Mouse (Mus musculus) forebrain, embryonic 13.5 days (tissue): ENCODE results near the gene Hnf4a. TPM values are rescaled to one million over a fixed set of nuclear protein-coding genes. Genes with fewer than 3 reads are reported as not detected.

Experiments used
- ATAC-seq: fragments of 200-750 bp; cut with Nextera tagmentation; 2 replicates; pipeline ENCODE4 v1.8.0; 2017
- H3K27ac ChIP-seq: fragments of 300-500 bp; sonication (generic); 2 replicates; pipeline ENCODE4 v1.5.1; 2015; ENCODE audit warnings: inconsistent platforms, mild to moderate bottlenecking, moderate library complexity
- H3K27me3 ChIP-seq: fragments of 300-500 bp; sonication (generic); 2 replicates; pipeline ENCODE4 v1.6.1; 2015; ENCODE audit warnings: mild to moderate bottlenecking, inconsistent platforms
- H3K36me3 ChIP-seq: fragments of 300-500 bp; sonication (generic); 2 replicates; pipeline ENCODE4 v1.6.1; 2015; ENCODE audit warnings: mild to moderate bottlenecking, inconsistent platforms; ENCODE audit not compliant: poor library complexity, severe bottlenecking
- H3K4me1 ChIP-seq: fragments of 300-500 bp; sonication (generic); 2 replicates; pipeline ENCODE4 v1.6.1; 2015; ENCODE audit warnings: inconsistent platforms
- H3K4me2 ChIP-seq: fragments of 300-500 bp; sonication (generic); 2 replicates; pipeline ENCODE4 v1.6.1; 2015; ENCODE audit warnings: inconsistent platforms, mild to moderate bottlenecking, moderate library complexity
- H3K4me3 ChIP-seq: fragments of 300-500 bp; sonication (generic); 2 replicates; pipeline ENCODE4 v1.5.1; 2015; ENCODE audit warnings: mild to moderate bottlenecking, inconsistent platforms
- H3K9ac ChIP-seq: fragments of 300-500 bp; sonication (generic); 2 replicates; pipeline ENCODE4 v1.6.1; 2015; ENCODE audit warnings: mild to moderate bottlenecking, inconsistent platforms
- H3K9me3 ChIP-seq: fragments of 300-500 bp; sonication (generic); replicated peaks from 2 replicates; pipeline ENCODE4 v1.6.1; 2016; ENCODE audit warnings: inconsistent platforms
- WGBS: fragments of 180-500 bp; shearing (Covaris S2); methylation state at CpG from one replicate; pipeline ENCODE4 v1.1.7; 2015; 5-methylcytosine and 5-hydroxymethylcytosine counted together
- polyA plus RNA-seq: library from polyadenylated mRNA; unstranded; fragments of >200 nt; fragmentation: Nextera tagmentation; extraction: Ambion mirVana; gene quantifications from 2 replicates; pipeline ENCODE4 v1.2.1, GENCODE M21; 2015

The Hnf4a gene
- polyA plus RNA-seq, 1 experiment from 2014 or later, result not detected

- Histone ChIP-seq H3K4me2 (no peak overlapping the region), H3K27ac (no peak overlapping the region), H3K4me3 (no peak overlapping the region), H3K9ac (no peak overlapping the region), H3K9me3 (no peaks in the 10 kb centered on the region), H3K36me3 (no peaks in the 10 kb centered on the region), H3K4me1 (no peaks in the 10 kb centered on the region), H3K27me3 (no peaks in the 10 kb centered on the region)
- ATAC-seq, result no peak
- 69% methylated on average over 1 of the region's 1 CpGs for WGBS
Measured at GRCm38 (mm10) chr2:163558548-163558947, 51.9 kb downstream of the Hnf4a start.

DNA sequence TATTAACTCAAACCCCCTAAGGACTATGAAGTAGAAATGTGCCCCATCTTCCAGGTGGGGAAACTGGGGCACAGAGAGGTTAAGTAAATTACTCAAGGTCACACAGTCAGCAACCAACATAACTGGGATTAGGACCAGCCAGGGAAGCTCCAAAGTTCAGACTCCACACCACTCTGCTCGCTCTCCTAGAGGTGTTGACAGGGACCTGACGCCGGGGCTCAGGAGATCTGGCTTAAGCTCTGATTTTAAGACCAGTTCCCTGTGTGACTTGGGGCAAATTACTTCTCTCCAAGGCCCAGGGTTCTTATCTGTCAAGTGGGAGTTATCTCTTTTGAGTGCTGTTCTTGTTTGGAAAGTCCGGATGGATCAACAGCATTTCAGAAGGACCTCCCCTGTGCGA lies 52.6 kb downstream of the Hnf4a start:
- Histone ChIP-seq H3K4me1 (no peaks in the 10 kb centered on the region), H3K4me2 (no peak overlapping the region), H3K4me3 (no peak overlapping the region), H3K9ac (no peak overlapping the region), H3K36me3 (no peaks in the 10 kb centered on the region), H3K9me3 (no peaks in the 10 kb centered on the region), H3K27ac (no peak overlapping the region), H3K27me3 (no peaks in the 10 kb centered on the region)
- WGBS, result 84% methylated on average over 5 of the region's 5 CpGs
- ATAC-seq, result no peak

GRCm38 (mm10) chr2:163560247-163560646 lies 53.6 kb downstream of the Hnf4a start:
- 83% methylated on average over 3 of the region's 3 CpGs for WGBS
- Histone ChIP-seq H3K9ac (no peak overlapping the region), H3K27ac (no peak overlapping the region), H3K27me3 (0 out of 2 replicates have a peak, but pooled peaks cover 2% of the 10 kb centered on the region), H3K9me3 (no peaks in the 10 kb centered on the region), H3K4me3 (no peak overlapping the region), H3K36me3 (no peaks in the 10 kb centered on the region), H3K4me2 (no peak overlapping the region), H3K4me1 (no peaks in the 10 kb centered on the region)
- ATAC-seq, result no peak

DNA sequence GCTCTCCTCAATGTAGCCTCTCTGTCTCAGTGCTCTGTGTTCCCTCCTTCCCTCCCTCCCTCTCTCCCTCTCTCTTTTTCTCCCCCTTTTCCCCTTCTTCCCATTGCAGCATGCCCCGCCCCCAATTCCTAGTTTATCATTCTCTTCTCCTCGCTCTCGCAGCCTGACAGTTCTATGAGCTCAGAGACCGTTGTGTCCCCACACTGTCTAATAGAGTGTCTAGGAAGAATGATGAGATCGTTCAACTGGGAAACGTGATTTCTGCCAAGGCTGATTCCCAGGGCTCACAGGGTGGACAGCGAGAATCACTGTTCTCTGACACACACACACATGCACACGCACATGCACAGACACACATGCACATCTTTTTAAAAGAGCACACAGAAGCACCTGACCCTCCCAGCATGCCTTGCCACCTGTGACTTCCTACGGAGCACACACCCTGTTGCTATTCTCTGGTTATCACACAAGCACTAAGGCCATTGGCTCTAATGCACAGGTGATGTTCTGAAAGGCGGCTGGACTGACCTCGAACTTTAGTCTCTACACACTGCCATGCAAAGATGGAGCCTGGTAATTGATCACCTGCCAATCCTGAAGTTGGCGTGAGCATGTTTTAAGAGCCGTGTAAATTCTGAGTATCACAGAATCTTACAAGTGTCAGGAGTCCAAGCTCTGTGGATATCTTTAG lies 54.8 kb downstream of the Hnf4a start:
- H3K27me3 ChIP-seq, result 0 out of 2 replicates have a peak, but pooled peaks cover 3% of the 10 kb centered on the region
- no peak for ATAC-seq
- no peak overlapping the region for H3K27ac ChIP-seq
- H3K36me3 ChIP-seq, result no peaks in the 10 kb centered on the region
- 78% methylated on average over 13 of the region's 13 CpGs for WGBS
- H3K4me1 ChIP-seq, result no peaks in the 10 kb centered on the region
- H3K9ac ChIP-seq, result no peak overlapping the region
- no peaks in the 10 kb centered on the region for H3K9me3 ChIP-seq
- H3K4me3 ChIP-seq, result no peak overlapping the region
- no peak overlapping the region for H3K4me2 ChIP-seq

DNA sequence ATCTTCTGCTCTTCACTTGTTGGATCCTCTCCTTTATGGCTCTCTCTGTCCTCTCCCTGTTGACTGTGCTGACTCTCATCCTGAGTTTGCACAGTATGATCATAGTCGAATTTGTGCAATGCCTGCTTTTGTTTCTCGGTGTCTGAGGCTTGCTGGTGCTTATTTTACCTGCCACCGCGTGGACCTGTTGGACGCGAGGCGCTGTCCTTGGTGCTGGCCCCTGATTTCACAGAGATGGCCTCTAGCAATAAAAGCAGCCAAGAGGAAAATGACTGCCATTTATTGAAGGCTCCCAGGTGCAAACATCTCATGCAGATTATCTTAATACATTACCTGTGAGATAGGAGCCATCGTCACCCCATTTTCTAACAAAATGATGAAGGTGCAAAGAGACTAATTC lies 58.0 kb downstream of the Hnf4a start:
- Histone ChIP-seq H3K9ac (no peak overlapping the region), H3K27me3 (0 out of 2 replicates have a peak, but pooled peaks cover 3% of the 10 kb centered on the region), H3K9me3 (no peaks in the 10 kb centered on the region), H3K27ac (no peak overlapping the region), H3K4me1 (no peaks in the 10 kb centered on the region), H3K4me3 (no peak overlapping the region), H3K36me3 (no peaks in the 10 kb centered on the region), H3K4me2 (no peak overlapping the region)
- WGBS, result 32% methylated on average over 8 of the region's 8 CpGs
- no peak for ATAC-seq

DNA sequence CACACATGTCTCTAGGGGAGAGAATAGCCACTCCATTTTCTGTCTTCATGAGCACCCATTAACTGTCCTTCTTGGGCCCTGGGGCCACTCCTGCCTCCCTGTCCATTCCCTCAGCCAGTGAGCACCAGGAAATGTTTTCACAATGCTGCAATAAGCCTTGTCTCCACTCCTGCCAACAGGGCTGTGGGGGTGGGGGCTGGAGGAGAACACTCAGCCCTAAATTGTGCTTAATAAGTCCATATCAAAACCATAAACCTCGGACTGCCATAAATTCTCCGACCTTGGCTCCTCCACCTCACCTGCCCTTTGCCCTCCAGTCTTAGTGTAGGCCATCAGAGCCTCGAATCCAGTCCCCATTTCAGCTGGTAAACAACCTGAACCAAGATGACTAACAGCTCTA lies 67.7 kb downstream of the Hnf4a start:
- Histone ChIP-seq H3K4me3 (no peak overlapping the region), H3K9ac (no peak overlapping the region)
- 86% methylated on average over 3 of the region's 3 CpGs for WGBS

DNA sequence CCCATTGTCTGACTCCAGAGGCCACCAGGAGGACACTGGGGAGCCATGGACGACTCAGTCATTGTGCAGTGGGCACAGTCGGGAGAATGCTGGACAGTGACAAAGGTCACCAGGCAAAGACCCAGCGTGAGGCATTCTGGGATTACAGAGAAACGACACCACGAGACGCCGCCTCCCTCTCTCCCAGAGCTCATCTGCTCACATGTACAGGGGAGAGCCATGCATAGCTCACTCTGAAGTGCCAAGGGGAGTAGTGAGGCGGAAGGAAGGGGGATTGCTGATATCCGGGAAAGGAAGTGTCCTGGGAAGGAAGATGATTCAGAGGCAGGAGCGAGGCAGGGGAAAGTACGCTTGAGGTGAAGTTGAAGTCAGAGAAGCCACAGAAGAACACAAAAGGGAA lies 68.6 kb downstream of the Hnf4a start:
- Histone ChIP-seq H3K9me3 (no peaks in the 10 kb centered on the region), H3K4me2 (no peak overlapping the region), H3K4me3 (no peak overlapping the region), H3K4me1 (no peaks in the 10 kb centered on the region), H3K9ac (no peak overlapping the region), H3K27me3 (no peaks in the 10 kb centered on the region; the same call in 1 of the 2 replicates), H3K27ac (no peak overlapping the region), H3K36me3 (no peaks in the 10 kb centered on the region)
- no peak for ATAC-seq
- 56% methylated on average over 11 of the region's 11 CpGs for WGBS

More for the DNA sequence above, 67.7 kb downstream of the Hnf4a start:
- no peaks in the 10 kb centered on the region for H3K4me1 ChIP-seq
- H3K9me3 ChIP-seq, result no peaks in the 10 kb centered on the region
- H3K27me3 ChIP-seq, result no peaks in the 10 kb centered on the region; the same call in 1 of the 2 replicates
- H3K36me3 ChIP-seq, result no peaks in the 10 kb centered on the region
- no peak overlapping the region for H3K27ac ChIP-seq
- no peak for ATAC-seq
- no peak overlapping the region for H3K4me2 ChIP-seq

DNA sequence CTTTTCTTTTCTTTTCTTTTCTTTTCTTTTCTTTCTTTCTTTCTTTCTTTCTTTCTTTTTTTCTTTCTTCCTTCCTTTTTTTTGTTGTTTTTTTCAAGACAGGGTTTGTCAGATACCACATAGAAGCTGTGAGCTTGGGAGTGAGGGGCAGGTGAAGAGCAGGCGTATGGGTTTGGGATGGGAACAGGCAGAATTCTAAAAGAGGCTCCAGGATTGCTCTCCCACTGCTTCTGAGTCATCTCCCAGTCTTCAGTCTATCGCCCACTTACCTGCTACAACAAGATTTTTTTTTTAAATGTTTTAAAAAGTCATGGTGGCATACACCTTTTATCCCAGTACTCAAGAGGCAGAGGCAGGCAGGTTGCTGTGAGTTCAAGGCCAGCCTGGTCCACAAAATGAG lies 71.4 kb downstream of the Hnf4a start:
- Histone ChIP-seq H3K9me3 (no peaks in the 10 kb centered on the region), H3K27ac (no peak overlapping the region), H3K4me2 (no peak overlapping the region), H3K4me3 (no peak overlapping the region), H3K9ac (no peak overlapping the region), H3K36me3 (no peaks in the 10 kb centered on the region), H3K4me1 (no peaks in the 10 kb centered on the region), H3K27me3 (no peaks in the 10 kb centered on the region; the same call in 1 of the 2 replicates)
- 89% methylated on average over 2 of the region's 2 CpGs for WGBS
- ATAC-seq, result no peak

DNA sequence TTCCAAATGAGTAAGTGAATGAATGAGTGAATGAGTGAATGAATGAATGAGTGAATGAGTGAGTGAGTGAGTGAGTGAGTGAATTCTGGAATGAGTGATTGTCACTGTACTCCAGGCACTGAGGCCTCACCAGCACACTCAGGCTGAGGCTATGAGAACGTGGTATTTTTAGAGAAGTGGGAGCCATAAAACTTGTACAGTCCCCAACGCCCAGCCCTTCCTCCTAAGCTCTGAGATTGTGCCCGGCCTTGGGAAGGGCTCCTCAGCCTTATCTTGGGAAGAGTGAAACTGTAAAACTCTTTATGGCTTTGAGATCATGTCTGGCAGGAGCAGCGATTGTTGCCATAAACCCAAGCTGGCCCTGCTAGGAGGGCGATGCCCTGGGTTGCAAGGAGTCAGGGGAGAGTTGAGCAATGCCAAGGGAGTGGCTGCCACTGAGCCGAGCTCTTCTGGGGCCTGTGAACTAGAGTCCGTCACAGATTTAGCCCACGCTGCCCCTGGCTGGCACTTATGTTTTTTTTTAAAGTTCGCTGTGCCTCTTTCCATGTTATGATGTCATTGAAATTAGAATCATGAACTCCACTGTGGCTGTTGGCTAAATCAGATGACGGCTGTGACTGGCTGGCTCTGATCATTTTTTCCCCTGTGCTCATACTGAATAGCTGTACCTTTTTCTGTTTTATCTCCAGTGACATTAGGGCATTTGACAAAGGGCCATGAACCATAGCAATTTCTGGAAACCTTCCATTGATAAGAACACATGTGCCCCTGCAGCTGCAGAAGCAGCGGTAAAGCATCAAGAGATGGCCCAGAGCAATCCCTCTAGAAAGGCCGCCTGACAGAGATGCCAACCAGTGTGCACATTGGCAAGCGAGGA lies 73.7 kb downstream of the Hnf4a start:
- Histone ChIP-seq H3K9ac (no peak overlapping the region), H3K27me3 (no peaks in the 10 kb centered on the region; the same call in 1 of the 2 replicates), H3K4me1 (no peaks in the 10 kb centered on the region), H3K27ac (no peak overlapping the region), H3K4me2 (no peak overlapping the region), H3K9me3 (no peaks in the 10 kb centered on the region), H3K4me3 (no peak overlapping the region), H3K36me3 (no peaks in the 10 kb centered on the region)
- WGBS, result 86% methylated on average over 13 of the region's 13 CpGs
- ATAC-seq, result no peak

GRCm38 (mm10) chr2:163583226-163584087 lies 76.8 kb downstream of the Hnf4a start:
- no peak overlapping the region for H3K4me3 ChIP-seq
- H3K36me3 ChIP-seq, result no peaks in the 10 kb centered on the region
- H3K4me2 ChIP-seq, result no peak overlapping the region
- no peak overlapping the region for H3K27ac ChIP-seq
- H3K9me3 ChIP-seq, result no peaks in the 10 kb centered on the region
- H3K27me3 ChIP-seq, result no peaks in the 10 kb centered on the region
- no peak overlapping the region for H3K9ac ChIP-seq
- 94% methylated on average over 10 of the region's 10 CpGs for WGBS
- no peak for ATAC-seq
- H3K4me1 ChIP-seq, result no peaks in the 10 kb centered on the region

DNA sequence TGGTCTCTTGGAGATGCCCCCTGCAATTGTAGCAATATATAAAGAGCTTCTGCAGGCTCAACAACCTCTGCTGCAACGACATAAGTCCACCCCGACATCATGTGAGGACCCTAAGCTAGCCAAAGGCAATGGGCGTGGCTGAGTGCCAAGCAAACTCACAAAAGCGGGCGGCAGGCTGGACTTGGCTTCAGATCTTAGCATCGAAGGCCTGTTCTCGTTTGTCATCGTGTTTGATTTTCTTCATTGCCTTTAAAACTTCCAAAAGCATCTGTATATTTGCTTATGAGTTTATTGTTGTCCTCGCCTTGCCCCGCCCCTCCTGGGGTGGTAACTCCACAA lies 77.4 kb downstream of the Hnf4a start:
- H3K9me3 ChIP-seq, result no peaks in the 10 kb centered on the region
- no peak for ATAC-seq
- H3K9ac ChIP-seq, result no peak overlapping the region
- no peaks in the 10 kb centered on the region for H3K27me3 ChIP-seq
- no peak overlapping the region for H3K4me2 ChIP-seq
- H3K36me3 ChIP-seq, result no peaks in the 10 kb centered on the region
- H3K27ac ChIP-seq, result no peak overlapping the region
- H3K4me3 ChIP-seq, result no peak overlapping the region
- H3K4me1 ChIP-seq, result no peaks in the 10 kb centered on the region
- 76% methylated on average over 10 of the region's 10 CpGs for WGBS
